Mouse (Mus musculus) heart, embryonic 11.5 days (tissue): Measurements from ENCODE around the gene Rab4b. TPM values are rescaled to one million over a fixed set of nuclear protein-coding genes. Genes with fewer than 3 reads are reported as not detected.

Experiments used
- ATAC-seq: fragments of 200-750 bp; cut with Nextera tagmentation; replicated peaks from 2 replicates; pipeline ENCODE4 v1.8.0; 2017; ENCODE audit warnings: moderate library complexity; ENCODE audit not compliant: insufficient number of reproducible peaks, low FRiP score, low TSS enrichment
- H3K27ac ChIP-seq: fragments of 300-500 bp; sonication (generic); 2 replicates; pipeline ENCODE4 v1.5.1; 2014; ENCODE audit warnings: mild to moderate bottlenecking, low read depth, low read length
- H3K27me3 ChIP-seq: fragments of 300-500 bp; sonication (generic); 2 replicates; pipeline ENCODE4 v1.6.1; 2014; ENCODE audit warnings: mild to moderate bottlenecking, low read length, mixed read lengths; ENCODE audit not compliant: control insufficient read depth, insufficient read depth
- H3K36me3 ChIP-seq: fragments of 300-500 bp; sonication (generic); 2 replicates; pipeline ENCODE4 v1.6.1; 2014; ENCODE audit warnings: mild to moderate bottlenecking, low read length, moderate library complexity, mixed read lengths; ENCODE audit not compliant: control insufficient read depth, insufficient read depth
- H3K4me1 ChIP-seq: fragments of 300-500 bp; sonication (generic); 2 replicates; pipeline ENCODE4 v1.6.1; 2014; ENCODE audit warnings: low read length; ENCODE audit not compliant: control insufficient read depth, insufficient read depth
- H3K4me2 ChIP-seq: fragments of 300-500 bp; sonication (generic); 2 replicates; pipeline ENCODE4 v1.6.1; 2014; ENCODE audit warnings: mild to moderate bottlenecking, moderate library complexity
- H3K4me3 ChIP-seq: fragments of 300-500 bp; sonication (generic); 2 replicates; pipeline ENCODE4 v1.5.1; 2014; ENCODE audit warnings: low read depth, low read length
- H3K9ac ChIP-seq: fragments of 300-500 bp; sonication (generic); 2 replicates; pipeline ENCODE4 v1.6.1; 2014; ENCODE audit warnings: mild to moderate bottlenecking, low read depth, low read length, moderate library complexity
- H3K9me3 ChIP-seq: fragments of 300-500 bp; sonication (generic); replicated peaks from 2 replicates; pipeline ENCODE4 v1.6.1; 2016; ENCODE audit warnings: low read length; ENCODE audit not compliant: control insufficient read depth
- WGBS: fragments of 180-500 bp; shearing (Covaris S2); extraction: QIAGEN DNeasy Blood & Tissue Kit; methylation state at CpG from one replicate; pipeline ENCODE4 v1.1.7; 2014; ENCODE audit not compliant: insufficient replicate concordance; 5-methylcytosine and 5-hydroxymethylcytosine counted together
- polyA plus RNA-seq: library from polyadenylated mRNA; unstranded; fragments of >200 nt; fragmentation: Nextera tagmentation; extraction: Ambion mirVana; gene quantifications from 2 replicates; pipeline ENCODE4 v1.2.1, GENCODE M21; 2014

Gene Rab4b
- polyA plus RNA-seq, 1 experiment from 2014 or later: 49.7 TPM

DNA sequence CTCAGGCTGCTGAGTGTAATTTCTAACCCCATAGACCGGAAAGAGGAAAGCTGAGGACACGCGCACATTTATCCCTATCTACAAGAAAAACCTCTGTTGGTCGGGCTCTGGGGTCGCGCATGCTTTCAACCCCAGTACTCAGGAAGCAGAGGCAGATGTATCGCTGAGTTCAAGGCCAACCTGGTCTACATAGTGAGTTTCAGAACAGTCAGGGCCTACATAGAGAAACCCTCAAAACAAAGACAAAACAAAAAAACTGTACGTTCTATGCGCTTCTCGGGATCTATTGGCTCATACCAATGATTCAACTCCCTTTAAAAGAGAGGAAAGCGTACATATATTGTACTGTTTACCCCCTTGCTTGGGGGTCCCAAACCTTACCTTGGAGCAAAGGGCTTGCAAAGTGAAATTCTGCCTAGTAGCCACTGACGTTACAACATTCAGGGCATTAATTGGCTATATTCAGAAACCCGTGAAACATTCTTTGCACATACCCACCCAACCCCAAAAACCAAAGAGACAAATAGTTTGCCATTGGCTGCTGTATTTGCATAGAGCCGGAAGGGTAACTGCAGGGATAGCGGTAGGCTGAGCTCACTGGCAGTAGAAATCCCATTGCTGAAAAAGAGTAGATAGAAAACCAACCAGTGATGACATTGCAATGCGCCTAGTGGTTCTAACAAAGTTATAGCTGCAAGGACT is 672 bp upstream of the Rab4b start:
- Histone ChIP-seq H3K4me2 (peak overlapping the region; percentile 67), H3K27ac (peak overlapping the region; percentile 69), H3K27me3 (no peaks in the 10 kb centered on the region), H3K9ac (no peak overlapping the region), H3K36me3 (peaks cover 3% of the 10 kb centered on the region; the same call in 1 of the 2 replicates), H3K4me3 (peak overlapping the region; percentile 81), H3K9me3 (no peaks in the 10 kb centered on the region), H3K4me1 (peaks cover 5% of the 10 kb centered on the region; the same call in 1 of the 2 replicates)
- no peak for ATAC-seq
- WGBS: 42% methylated on average over 16 of the region's 16 CpGs

DNA sequence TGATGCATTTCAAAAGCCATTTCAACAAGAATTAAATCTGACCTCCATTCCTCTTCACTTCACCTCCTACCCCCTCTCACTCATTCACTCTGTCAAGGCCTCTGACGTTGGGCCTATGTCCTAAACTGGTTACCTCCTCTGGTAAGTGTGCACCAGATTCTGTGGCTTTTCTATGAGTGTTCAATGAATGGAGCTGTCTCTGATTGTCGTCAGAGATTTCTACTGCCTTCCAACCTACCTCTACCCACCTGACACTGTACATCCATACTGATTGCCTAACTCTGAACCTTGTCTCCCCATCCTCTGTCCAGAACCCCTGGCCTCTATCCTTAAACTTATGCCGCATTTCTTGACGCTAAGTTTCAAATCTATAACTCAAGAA is 763 bp downstream of the Rab4b start:
- WGBS: 18% methylated on average over 4 of the region's 4 CpGs
- Histone ChIP-seq H3K4me3 (peak overlapping the region; percentile 81), H3K4me2 (peak overlapping the region; percentile 64), H3K9me3 (no peaks in the 10 kb centered on the region), H3K36me3 (peaks cover 10% of the 10 kb centered on the region; the same call in 1 of the 2 replicates), H3K9ac (peak overlapping the region; percentile 71), H3K27ac (peak overlapping the region; percentile 94), H3K4me1 (peaks cover 5% of the 10 kb centered on the region; the same call in 1 of the 2 replicates), H3K27me3 (no peaks in the 10 kb centered on the region)
- ATAC-seq: peak; percentile 9

DNA sequence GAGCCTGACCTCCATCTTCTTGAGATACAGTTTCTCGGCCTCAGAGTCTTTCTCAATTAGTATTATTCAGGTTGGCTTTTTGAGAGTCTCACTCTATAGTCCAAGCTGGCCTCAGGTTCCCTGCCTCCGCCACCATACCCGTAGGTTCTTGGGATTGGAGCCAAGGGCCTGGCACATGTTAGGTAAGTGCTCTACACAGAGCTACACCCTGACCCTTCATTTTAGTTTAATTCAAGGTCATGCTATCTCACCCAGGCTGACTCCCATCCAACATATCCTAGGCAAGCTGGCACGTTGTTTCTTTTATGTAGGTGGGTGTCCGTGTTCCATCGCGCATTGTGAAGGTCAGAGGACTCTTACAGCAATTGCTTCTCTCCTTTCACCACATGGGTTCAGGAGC is 3.8 kb downstream of the Rab4b start:
- no peak overlapping the region for H3K4me3 ChIP-seq
- no peak overlapping the region for H3K9ac ChIP-seq
- no peaks in the 10 kb centered on the region for H3K9me3 ChIP-seq
- peaks cover 12% of the 10 kb centered on the region; the same call in 1 of the 2 replicates for H3K36me3 ChIP-seq
- no peak overlapping the region for H3K27ac ChIP-seq
- H3K27me3 ChIP-seq: no peaks in the 10 kb centered on the region
- WGBS: 92% methylated on average over 7 of the region's 7 CpGs
- no peak for ATAC-seq
- peaks cover 5% of the 10 kb centered on the region; the same call in 1 of the 2 replicates for H3K4me1 ChIP-seq
- H3K4me2 ChIP-seq: no peak overlapping the region

DNA sequence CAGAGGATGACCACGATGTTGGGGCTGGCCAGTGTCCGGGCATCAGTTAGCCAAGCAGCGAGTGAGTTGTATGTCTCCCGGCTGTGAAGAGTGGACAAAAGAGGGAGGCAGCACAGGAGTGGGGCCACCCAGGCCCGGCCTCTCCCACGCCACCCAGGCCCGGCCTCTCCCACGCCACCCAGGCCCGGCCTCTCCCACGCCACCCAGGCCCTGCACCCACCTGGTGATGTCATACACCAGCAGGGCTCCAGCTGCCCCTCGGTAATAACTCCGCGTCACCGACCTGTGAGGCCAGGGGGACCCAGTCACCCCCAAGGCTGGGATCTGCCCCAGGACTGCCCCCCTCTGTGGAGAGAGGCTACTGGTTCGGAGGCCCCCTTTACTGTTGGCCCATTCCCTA is 4.2 kb downstream of the Rab4b start:
- no peak overlapping the region for H3K9ac ChIP-seq

DNA sequence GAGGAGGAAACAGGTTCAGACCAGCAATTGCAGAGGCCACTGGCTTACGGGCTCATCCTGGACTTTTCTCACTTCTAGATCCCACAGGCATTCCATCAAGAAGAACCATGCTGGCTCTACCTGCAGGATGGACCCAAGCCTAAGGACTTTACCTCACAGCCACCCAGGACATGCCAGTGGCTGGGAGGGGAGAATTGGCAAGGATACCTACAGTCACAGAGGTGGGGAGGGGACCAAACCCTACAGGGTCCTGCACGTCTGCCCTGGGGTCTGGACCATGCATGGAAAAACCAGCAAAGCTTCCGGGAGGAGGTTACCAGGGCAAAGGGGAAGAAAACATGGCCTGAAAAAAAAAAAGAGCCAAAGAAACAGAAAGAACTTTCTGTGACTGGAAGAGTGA is 7.7 kb downstream of the Rab4b start:
- no peak overlapping the region for H3K4me2 ChIP-seq
- no peaks in the 10 kb centered on the region for H3K4me1 ChIP-seq
- H3K9me3 ChIP-seq: no peaks in the 10 kb centered on the region
- ATAC-seq: no peak
- H3K9ac ChIP-seq: no peak overlapping the region
- 81% methylated on average over 3 of the region's 3 CpGs for WGBS
- H3K27ac ChIP-seq: no peak overlapping the region
- no peak overlapping the region for H3K4me3 ChIP-seq
- H3K27me3 ChIP-seq: no peaks in the 10 kb centered on the region
- H3K36me3 ChIP-seq: peaks cover 12% of the 10 kb centered on the region; the same call in 1 of the 2 replicates

More for the DNA sequence above, 4.2 kb downstream of the Rab4b start:
- no peaks in the 10 kb centered on the region for H3K27me3 ChIP-seq
- peaks cover 5% of the 10 kb centered on the region; the same call in 1 of the 2 replicates for H3K4me1 ChIP-seq
- H3K36me3 ChIP-seq: peaks cover 12% of the 10 kb centered on the region; the same call in 1 of the 2 replicates
- 88% methylated on average over 15 of the region's 15 CpGs for WGBS
- no peak overlapping the region for H3K4me2 ChIP-seq
- no peak overlapping the region for H3K27ac ChIP-seq
- no peaks in the 10 kb centered on the region for H3K9me3 ChIP-seq
- no peak overlapping the region for H3K4me3 ChIP-seq
- no peak for ATAC-seq

DNA sequence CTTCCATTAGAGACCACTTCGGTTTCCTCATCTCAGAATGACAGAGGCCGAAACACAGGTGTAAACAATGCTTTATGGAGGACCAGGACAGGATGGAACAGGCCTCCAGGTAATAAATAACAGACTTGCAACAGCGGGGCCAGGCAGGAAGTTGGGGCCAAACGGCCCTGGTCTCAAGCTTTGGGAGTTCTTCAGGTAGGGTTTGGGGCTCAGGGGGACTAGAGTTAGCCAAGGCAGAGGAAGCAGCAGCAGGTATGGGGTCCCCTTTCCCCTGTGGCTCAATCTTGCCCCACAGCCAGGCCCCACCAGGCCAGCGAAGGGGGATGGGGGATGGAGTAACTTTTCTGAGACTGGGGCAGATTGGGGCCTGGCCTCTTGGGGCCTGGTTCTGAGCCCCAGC is 10.3 kb downstream of the Rab4b start:
- Histone ChIP-seq H3K4me1 (peaks cover 23% of the 10 kb centered on the region), H3K9me3 (no peaks in the 10 kb centered on the region), H3K36me3 (peaks cover 12% of the 10 kb centered on the region; the same call in 1 of the 2 replicates), H3K27me3 (no peaks in the 10 kb centered on the region), H3K27ac (no peak overlapping the region), H3K4me2 (no peak overlapping the region), H3K9ac (no peak overlapping the region), H3K4me3 (no peak overlapping the region)
- ATAC-seq: no peak
- WGBS: 92% methylated on average over 5 of the region's 5 CpGs

DNA sequence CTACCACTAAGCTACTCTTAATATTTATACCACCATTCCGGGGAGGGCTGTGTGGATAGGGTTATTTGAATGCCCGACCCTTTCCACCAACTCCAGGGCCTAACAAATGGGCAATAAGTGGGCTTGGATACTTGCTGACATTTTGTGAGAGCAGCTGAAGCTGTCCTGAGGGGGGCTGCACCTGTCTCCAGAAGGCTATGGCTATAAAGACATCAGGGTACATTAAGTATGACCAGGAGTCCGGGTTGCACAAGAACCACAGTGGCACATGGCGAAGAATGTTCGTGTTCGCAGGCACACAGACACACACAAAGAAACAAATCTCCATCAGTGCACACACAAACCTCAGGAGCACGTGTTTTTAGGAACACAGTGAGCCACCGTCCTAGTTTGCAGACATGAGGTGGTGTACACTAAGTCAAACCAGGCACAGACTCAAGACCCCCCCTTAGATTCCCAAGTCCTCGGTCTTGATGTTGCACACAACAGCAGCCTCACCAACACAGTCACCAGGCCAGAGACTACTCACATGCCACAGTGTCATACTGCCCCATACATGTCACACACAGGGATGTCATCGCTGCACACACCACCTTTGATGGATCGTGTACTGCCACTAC is 11.1 kb downstream of the Rab4b start:
- H3K27ac ChIP-seq: peak overlapping the region; percentile 98
- H3K36me3 ChIP-seq: peaks cover 7% of the 10 kb centered on the region; the same call in 1 of the 2 replicates
- H3K4me1 ChIP-seq: peaks cover 30% of the 10 kb centered on the region
- H3K9ac ChIP-seq: peak overlapping the region; percentile 75
- 73% methylated on average over 11 of the region's 11 CpGs for WGBS
- peak overlapping the region; percentile 82 for H3K4me2 ChIP-seq
- H3K4me3 ChIP-seq: peak overlapping the region; percentile 78
- no peak for ATAC-seq
- H3K9me3 ChIP-seq: no peaks in the 10 kb centered on the region
- H3K27me3 ChIP-seq: no peaks in the 10 kb centered on the region

DNA sequence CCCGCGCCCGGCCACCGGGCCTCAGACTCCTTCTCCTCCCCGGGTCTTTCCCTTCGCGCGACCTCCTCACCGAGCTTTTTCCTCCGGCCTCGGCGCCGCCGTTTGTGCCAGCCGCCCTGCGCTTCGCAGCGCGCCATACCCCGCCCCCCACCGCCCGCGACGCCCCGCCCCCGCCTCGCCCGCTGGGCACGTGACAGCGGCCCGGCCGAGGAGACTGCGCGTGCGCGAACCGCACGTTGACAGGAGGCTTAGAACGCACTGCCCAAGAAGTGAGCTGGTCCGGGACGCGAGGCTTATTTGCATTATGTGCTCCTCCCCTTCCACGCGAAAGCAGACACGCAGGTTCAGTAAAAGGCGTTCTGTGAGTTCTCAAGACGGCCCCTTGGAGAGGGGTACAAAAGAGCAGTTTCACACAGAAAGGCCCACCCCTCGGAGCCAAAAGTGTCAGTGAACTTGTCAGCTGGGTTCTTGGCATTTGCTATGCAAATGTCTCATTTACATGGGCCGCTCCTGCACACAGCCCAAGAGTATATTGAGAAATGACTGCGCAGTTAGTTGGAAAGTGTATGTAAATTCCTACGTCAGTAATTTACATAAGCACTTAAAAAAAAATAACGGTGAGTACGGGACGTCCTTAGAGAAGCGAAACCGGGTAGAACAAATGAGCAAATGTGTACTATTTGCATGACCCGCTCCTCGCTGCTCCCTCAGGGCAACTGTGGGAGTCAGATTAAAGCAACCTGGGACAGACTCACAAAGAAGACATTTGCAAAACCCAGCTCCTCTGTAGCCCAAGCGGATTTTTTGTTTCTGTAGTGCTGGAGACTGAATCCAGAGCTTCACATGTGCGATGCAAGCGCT is 11.9 kb downstream of the Rab4b start, which contains the start of gene Egln2:
TSS of gene Egln2 (minus strand) at position 189 of the 861 bp plus-strand sequence.
- WGBS: 2% methylated on average over 59 of the region's 61 CpGs
- peaks cover 7% of the 10 kb centered on the region; the same call in 1 of the 2 replicates for H3K36me3 ChIP-seq

More for the DNA sequence above, 11.9 kb downstream of the Rab4b start, which contains the start of gene Egln2:
- Histone ChIP-seq H3K4me1 (peaks cover 31% of the 10 kb centered on the region), H3K27me3 (no peaks in the 10 kb centered on the region), H3K4me3 (peak within 1 kb of the TSS; percentile 78), H3K9ac (peak within 1 kb of the TSS; percentile 93), H3K9me3 (no peaks in the 10 kb centered on the region), H3K27ac (peak within 1 kb of the TSS; percentile 98), H3K4me2 (peak within 1 kb of the TSS; percentile 82)
- peak; percentile 84 for ATAC-seq
